Mouse (Mus musculus): ENCODE data around the gene Atg14. TPM values are rescaled to one million over a fixed set of nuclear protein-coding genes. Genes with fewer than 3 reads are reported as not detected.
"Not testable (repeated sequence)": the region's sequence is repeated elsewhere in the genome, so short reads cannot be mapped to it uniquely, and the experiment has no call there.

Atg14 gene
- total RNA-seq, 2 experiments from 2014 or later: 16.3 to 20.5 TPM

GRCm38 (mm10) chr14:47553380-47553779, 17.1 kb downstream of the Atg14 start:
- no peak for DNase-seq (ENCODE audit: low spot score in 2 of 2)
- intact Hi-C loops (cut with DNase I): no loop called here

- intact Hi-C loops (cut with DNase I): no loop called here
- DNase-seq (ENCODE audit: low spot score in 2 of 2): no peak
Observed at GRCm38 (mm10) chr14:47551668-47552067, 18.8 kb downstream of the Atg14 start.

GRCm38 (mm10) chr14:47544877-47545276, 25.6 kb downstream of the Atg14 start:
- DNase-seq (ENCODE audit: low spot score in 2 of 2): no peak
- intact Hi-C loops (cut with DNase I): no loop called here

- intact Hi-C loops (cut with DNase I): no loop called here
- DNase-seq (ENCODE audit: low spot score in 2 of 2): no peak
Observed at GRCm38 (mm10) chr14:47544286-47544685, 26.2 kb downstream of the Atg14 start.

- DNase-seq (ENCODE audit: low spot score in 2 of 2): no peak
- intact Hi-C loops (cut with DNase I): no loop called here
Observed at GRCm38 (mm10) chr14:47542283-47542682, 28.2 kb downstream of the Atg14 start.

- intact Hi-C loops (cut with DNase I): no loop called here
- no peak for DNase-seq (ENCODE audit: low spot score in 2 of 2)
Observed at GRCm38 (mm10) chr14:47541325-47541948, 29.0 kb downstream of the Atg14 start.

GRCm38 (mm10) chr14:47535096-47535495, 35.4 kb downstream of the Atg14 start:
- DNase-seq (ENCODE audit: low spot score in 2 of 2): no peak
- intact Hi-C loops (cut with DNase I): no loop called here

- intact Hi-C loops (cut with DNase I): loop anchor here (1.0 to 5.0 kb wide), 2 partner anchors 62 to 197 kb away; no protein-coding TSS in a partner anchor
Observed at GRCm38 (mm10) chr14:47534176-47534525, 36.3 kb downstream of the Atg14 start.

GRCm38 (mm10) chr14:47533365-47534175, 36.9 kb downstream of the Atg14 start:
- intact Hi-C loops (cut with DNase I): loop anchor here (1.0 to 5.0 kb wide), 2 partner anchors 61 to 196 kb away; no protein-coding TSS in a partner anchor
- peak; percentile 56 for DNase-seq (ENCODE audit: low spot score in 2 of 2)

More at GRCm38 (mm10) chr14:47534176-47534525, 36.3 kb downstream of the Atg14 start:
- DNase-seq (ENCODE audit: low spot score in 2 of 2): no peak

GRCm38 (mm10) chr14:47532496-47532895, 38.0 kb downstream of the Atg14 start:
- intact Hi-C loops (cut with DNase I): loop anchor here (5.0 kb wide), 1 partner anchor 195 kb away; no protein-coding TSS in a partner anchor
- no peak for DNase-seq (ENCODE audit: low spot score in 2 of 2)

GRCm38 (mm10) chr14:47529592-47529991, 40.9 kb downstream of the Atg14 start:
- DNase-seq (ENCODE audit: low spot score in 2 of 2); intact Hi-C loops (cut with DNase I): not testable (repeated sequence)

- intact Hi-C loops (cut with DNase I): no loop called here
- peak; percentile 59 to 61 for DNase-seq (ENCODE audit: low spot score in 2 of 2)
Observed at GRCm38 (mm10) chr14:47529019-47529418, 41.4 kb downstream of the Atg14 start.

- no peak for DNase-seq (ENCODE audit: low spot score in 2 of 2)
- intact Hi-C loops (cut with DNase I): no loop called here
Observed at GRCm38 (mm10) chr14:47528293-47528692, 42.2 kb downstream of the Atg14 start.

GRCm38 (mm10) chr14:47527833-47528232, 42.6 kb downstream of the Atg14 start:
- intact Hi-C loops (cut with DNase I): no loop called here
- DNase-seq (ENCODE audit: low spot score in 2 of 2): no peak

GRCm38 (mm10) chr14:47525861-47526260, 44.6 kb downstream of the Atg14 start:
- intact Hi-C loops (cut with DNase I): loop anchor here (2.0 kb wide), 1 partner anchor 17 kb away; no protein-coding TSS in a partner anchor
- DNase-seq (ENCODE audit: low spot score in 2 of 2): peak; percentile 33 to 42

- intact Hi-C loops (cut with DNase I): loop anchor here (2.0 kb wide), 1 partner anchor 17 kb away; no protein-coding TSS in a partner anchor
Observed at GRCm38 (mm10) chr14:47525374-47525773, 45.1 kb downstream of the Atg14 start.

GRCm38 (mm10) chr14:47522301-47522700, 48.1 kb downstream of the Atg14 start:
- DNase-seq (ENCODE audit: low spot score in 2 of 2): no peak
- intact Hi-C loops (cut with DNase I): no loop called here

More at GRCm38 (mm10) chr14:47525374-47525773, 45.1 kb downstream of the Atg14 start:
- DNase-seq (ENCODE audit: low spot score in 2 of 2): no peak

GRCm38 (mm10) chr14:47521609-47522008, 48.8 kb downstream of the Atg14 start:
- no peak for DNase-seq (ENCODE audit: low spot score in 2 of 2)
- intact Hi-C loops (cut with DNase I): no loop called here

GRCm38 (mm10) chr14:47520751-47521449, 49.5 kb downstream of the Atg14 start:
- intact Hi-C loops (cut with DNase I): no loop called here
- no peak for DNase-seq (ENCODE audit: low spot score in 2 of 2)

- intact Hi-C loops (cut with DNase I): no loop called here
- DNase-seq (ENCODE audit: low spot score in 2 of 2): no peak
Observed at GRCm38 (mm10) chr14:47518619-47519018, 51.8 kb downstream of the Atg14 start.
